Mouse (Mus musculus) liver, adult 2 months (tissue): ENCODE data around the gene Zcchc9.

Source experiments
- CTCF ChIP-seq: fragments of 200-500 bp; IDR thresholded peaks from 2 replicates; pipeline ENCODE4 v1.5.1; 2011; ENCODE audit warnings: low read depth, low read length, control low read depth
- POLR2A ChIP-seq: fragments of 200-500 bp; IDR thresholded peaks from 2 replicates; pipeline ENCODE4 v1.6.1; 2011; ENCODE audit warnings: low read length, control low read depth; ENCODE audit not compliant: insufficient read depth; ENCODE audit errors: extremely low read depth

DNA sequence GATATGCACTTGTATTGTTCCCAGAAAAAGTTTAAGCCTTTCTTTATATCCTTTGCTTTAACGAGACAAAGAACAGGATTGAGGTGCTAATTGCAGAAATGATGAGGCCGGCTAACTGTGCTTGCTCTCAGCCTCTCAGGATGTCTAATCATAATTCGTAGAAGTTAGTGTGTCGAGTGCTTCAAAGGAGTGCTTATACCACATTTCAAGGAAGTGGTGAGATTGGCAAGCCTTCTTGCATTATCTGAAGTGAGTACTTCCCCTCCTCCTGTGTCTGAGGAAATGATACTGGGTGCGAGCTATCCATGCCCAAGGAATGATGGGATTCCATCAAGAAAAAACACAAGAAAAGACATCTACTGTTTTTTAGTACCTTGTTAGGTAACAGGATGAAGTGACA lies 7.2 kb upstream of the Zcchc9 start:
- TF ChIP-seq POLR2A: no peak
- TF ChIP-seq CTCF: no peak
